Mouse (Mus musculus) macrophage (primary cell): Measurements from ENCODE around the gene Tbc1d2b. TPM values are rescaled to one million over a fixed set of nuclear protein-coding genes. Genes with fewer than 3 reads are reported as not detected.

Experiments used
- H3K27ac ChIP-seq: fragments of 350-480 bp; formaldehyde crosslinking; 2 replicates; pipeline ENCODE4 v1.9.0; 2021
- H3K36me3 ChIP-seq: fragments of 350-480 bp; formaldehyde crosslinking; 2 replicates; pipeline ENCODE4 v1.9.0; 2021; ENCODE audit errors: inconsistent target
- H3K4me3 ChIP-seq: fragments of 350-480 bp; formaldehyde crosslinking; 2 replicates; pipeline ENCODE4 v1.9.0; 2021; ENCODE audit errors: inconsistent target
- H3K79me2 ChIP-seq: fragments of 350-480 bp; formaldehyde crosslinking; 2 replicates; pipeline ENCODE4 v1.9.0; 2021; ENCODE audit errors: inconsistent target
- WGBS: methylation state at CpG from one replicate; pipeline ENCODE4 v1.1.7; 2026; ENCODE audit warnings: inconsistent platforms; ENCODE audit not compliant: missing documents; 5-methylcytosine and 5-hydroxymethylcytosine counted together
- polyA plus RNA-seq: library from polyadenylated mRNA; stranded (reverse); fragments of 250-400 nt; gene quantifications from 3 replicates; pipeline ENCODE4 v1.2.4, GENCODE M21; 2018; ENCODE audit warnings: inconsistent platforms

The Tbc1d2b gene
- polyA plus RNA-seq, 1 experiment from 2014 or later, result 52.4 TPM

- peaks cover 89% of the 10 kb centered on the region for H3K79me2 ChIP-seq
- H3K27ac ChIP-seq, result peak overlapping the region; percentile 34
- H3K4me3 ChIP-seq, result no peak overlapping the region
- peaks cover 26% of the 10 kb centered on the region; the same call in 1 of the 2 replicates for H3K36me3 ChIP-seq
- 66% methylated on average over 6 of the region's 6 CpGs for WGBS
Observed at GRCm38 (mm10) chr9:90242291-90242690, 28.3 kb downstream of the Tbc1d2b start.

- Histone ChIP-seq H3K4me3 (no peak overlapping the region), H3K36me3 (peaks cover 21% of the 10 kb centered on the region; the same call in 1 of the 2 replicates), H3K27ac (no peak overlapping the region), H3K79me2 (peaks cover 82% of the 10 kb centered on the region)
- 82% methylated on average over 7 of the region's 7 CpGs for WGBS
Observed at GRCm38 (mm10) chr9:90241618-90242017, 29.0 kb downstream of the Tbc1d2b start.

GRCm38 (mm10) chr9:90241041-90241440, 29.6 kb downstream of the Tbc1d2b start:
- Histone ChIP-seq H3K79me2 (peaks cover 76% of the 10 kb centered on the region), H3K36me3 (peaks cover 16% of the 10 kb centered on the region; the same call in 1 of the 2 replicates), H3K4me3 (no peak overlapping the region), H3K27ac (no peak overlapping the region)
- 89% methylated on average over 6 of the region's 6 CpGs for WGBS

GRCm38 (mm10) chr9:90240560-90240959, 30.0 kb downstream of the Tbc1d2b start:
- 96% methylated on average over 4 of the region's 4 CpGs for WGBS
- no peak overlapping the region for H3K27ac ChIP-seq
- H3K36me3 ChIP-seq, result peaks cover 16% of the 10 kb centered on the region; the same call in 1 of the 2 replicates
- no peak overlapping the region for H3K4me3 ChIP-seq
- H3K79me2 ChIP-seq, result peaks cover 72% of the 10 kb centered on the region

- H3K27ac ChIP-seq, result peak overlapping the region; percentile 95
- peaks cover 16% of the 10 kb centered on the region; the same call in 1 of the 2 replicates for H3K36me3 ChIP-seq
- H3K4me3 ChIP-seq, result no peak overlapping the region
- H3K79me2 ChIP-seq, result peaks cover 55% of the 10 kb centered on the region
- WGBS, result 13% methylated on average over 9 of the region's 9 CpGs
Observed at GRCm38 (mm10) chr9:90237232-90238062, 33.2 kb downstream of the Tbc1d2b start.

- Histone ChIP-seq H3K27ac (peak overlapping the region; percentile 95), H3K79me2 (peaks cover 55% of the 10 kb centered on the region)
Observed at GRCm38 (mm10) chr9:90236817-90237216, 33.8 kb downstream of the Tbc1d2b start.

GRCm38 (mm10) chr9:90235258-90235882, 35.2 kb downstream of the Tbc1d2b start:
- Histone ChIP-seq H3K36me3 (peaks cover 10% of the 10 kb centered on the region; the same call in 1 of the 2 replicates), H3K4me3 (no peak overlapping the region), H3K27ac (peak overlapping the region; percentile 95), H3K79me2 (peaks cover 55% of the 10 kb centered on the region)
- 37% methylated on average over 10 of the region's 10 CpGs for WGBS

More at GRCm38 (mm10) chr9:90236817-90237216, 33.8 kb downstream of the Tbc1d2b start:
- WGBS, result 33% methylated on average over 5 of the region's 5 CpGs
- H3K36me3 ChIP-seq, result peaks cover 16% of the 10 kb centered on the region; the same call in 1 of the 2 replicates
- no peak overlapping the region for H3K4me3 ChIP-seq

- Histone ChIP-seq H3K4me3 (no peak overlapping the region), H3K27ac (peak overlapping the region; percentile 95), H3K36me3 (peaks cover 7% of the 10 kb centered on the region; the same call in 1 of the 2 replicates), H3K79me2 (peaks cover 55% of the 10 kb centered on the region)
- 75% methylated on average over 5 of the region's 5 CpGs for WGBS
Observed at GRCm38 (mm10) chr9:90234786-90235185, 35.8 kb downstream of the Tbc1d2b start.

GRCm38 (mm10) chr9:90233906-90234419, 36.6 kb downstream of the Tbc1d2b start:
- Histone ChIP-seq H3K79me2 (peaks cover 55% of the 10 kb centered on the region), H3K4me3 (no peak overlapping the region), H3K36me3 (peaks cover 1% of the 10 kb centered on the region; the same call in 1 of the 2 replicates), H3K27ac (peak overlapping the region; percentile 95)
- WGBS, result 76% methylated on average over 5 of the region's 5 CpGs

GRCm38 (mm10) chr9:90232781-90233690, 37.6 kb downstream of the Tbc1d2b start:
- peaks cover 7% of the 10 kb centered on the region; the same call in 1 of the 2 replicates for H3K36me3 ChIP-seq
- peaks cover 58% of the 10 kb centered on the region for H3K79me2 ChIP-seq
- H3K4me3 ChIP-seq, result no peak overlapping the region
- WGBS, result 23% methylated on average over 8 of the region's 8 CpGs
- peak overlapping the region; percentile 95 for H3K27ac ChIP-seq

- Histone ChIP-seq H3K27ac (peak overlapping the region; percentile 83), H3K79me2 (peaks cover 55% of the 10 kb centered on the region), H3K4me3 (no peak overlapping the region), H3K36me3 (peaks cover 48% of the 10 kb centered on the region)
- 87% methylated on average over 12 of the region's 12 CpGs for WGBS
Observed at GRCm38 (mm10) chr9:90227171-90227570, 43.4 kb downstream of the Tbc1d2b start.

- 36% methylated on average over 2 of the region's 2 CpGs for WGBS
- peaks cover 51% of the 10 kb centered on the region for H3K79me2 ChIP-seq
- H3K36me3 ChIP-seq, result peaks cover 52% of the 10 kb centered on the region
- peak overlapping the region; percentile 83 for H3K27ac ChIP-seq
- no peak overlapping the region for H3K4me3 ChIP-seq
Observed at GRCm38 (mm10) chr9:90226742-90227096, 43.9 kb downstream of the Tbc1d2b start.

GRCm38 (mm10) chr9:90226081-90226741, 44.4 kb downstream of the Tbc1d2b start:
- Histone ChIP-seq H3K36me3 (peaks cover 56% of the 10 kb centered on the region), H3K79me2 (peaks cover 46% of the 10 kb centered on the region), H3K27ac (peak overlapping the region; percentile 83), H3K4me3 (no peak overlapping the region)
- 58% methylated on average over 20 of the region's 21 CpGs for WGBS
